Mouse (Mus musculus) forebrain, embryonic 11.5 days (tissue): ENCODE measurements around the gene Neu2. TPM values are rescaled to one million over a fixed set of nuclear protein-coding genes. Genes with fewer than 3 reads are reported as not detected.
"Not testable (repeated sequence)": the region's sequence is repeated elsewhere in the genome, so short reads cannot be mapped to it uniquely, and the experiment has no call there.

Experiments
- ATAC-seq: fragments of 200-750 bp; cut with Nextera tagmentation; replicated peaks from 2 replicates; pipeline ENCODE4 v1.8.0; 2017; ENCODE audit warnings: moderate TSS enrichment; ENCODE audit not compliant: low FRiP score
- DNase-seq: peaks from one replicate; pipeline ENCODE4 v3.0.0-alpha.2; 2017; ENCODE audit warnings: low spot score
- H3K27ac ChIP-seq: fragments of 300-500 bp; sonication (generic); 2 replicates; pipeline ENCODE4 v1.5.1; 2014; ENCODE audit warnings: low read depth, low read length
- H3K27me3 ChIP-seq: fragments of 300-500 bp; sonication (generic); 2 replicates; pipeline ENCODE4 v1.6.1; 2014; ENCODE audit warnings: mild to moderate bottlenecking, low read length, mixed read lengths; ENCODE audit not compliant: control insufficient read depth, insufficient read depth
- H3K36me3 ChIP-seq: fragments of 300-500 bp; sonication (generic); 2 replicates; pipeline ENCODE4 v1.6.1; 2014; ENCODE audit warnings: mild to moderate bottlenecking, low read length, moderate library complexity, mixed read lengths; ENCODE audit not compliant: control insufficient read depth, insufficient read depth
- H3K4me1 ChIP-seq: fragments of 300-500 bp; sonication (generic); replicated peaks from 2 replicates; pipeline ENCODE4 v1.6.1; 2014; ENCODE audit warnings: low read length, mixed read lengths; ENCODE audit not compliant: control insufficient read depth, insufficient read depth
- H3K4me2 ChIP-seq: fragments of 300-500 bp; sonication (generic); 2 replicates; pipeline ENCODE4 v1.6.1; 2014; ENCODE audit warnings: low read depth, mild to moderate bottlenecking, low read length, moderate library complexity, mixed read lengths; ENCODE audit not compliant: severe bottlenecking
- H3K4me3 ChIP-seq: fragments of 300-500 bp; sonication (generic); 2 replicates; pipeline ENCODE4 v1.5.1; 2014; ENCODE audit warnings: low read depth, low read length
- H3K9ac ChIP-seq: fragments of 300-500 bp; sonication (generic); 2 replicates; pipeline ENCODE4 v1.6.1; 2014; ENCODE audit warnings: low read length
- H3K9me3 ChIP-seq: fragments of 300-500 bp; sonication (generic); 2 replicates; pipeline ENCODE4 v1.6.1; 2016; ENCODE audit warnings: low read length, mixed read lengths; ENCODE audit not compliant: control insufficient read depth
- WGBS: fragments of 180-500 bp; shearing (Covaris S2); extraction: QIAGEN DNeasy Blood & Tissue Kit; methylation state at CpG from one replicate; pipeline ENCODE4 v1.1.7; 2014; 5-methylcytosine and 5-hydroxymethylcytosine counted together
- polyA plus RNA-seq: library from polyadenylated mRNA; unstranded; fragments of >200 nt; fragmentation: Nextera tagmentation; extraction: Ambion mirVana; gene quantifications from 2 replicates; pipeline ENCODE4 v1.2.1, GENCODE M21; 2014

The Neu2 gene
- not detected in 2 replicates for polyA plus RNA-seq

- DNase-seq = peak; percentile 55
Observed at GRCm38 (mm10) chr1:87509561-87510165, at the start of gene Neu2. Gene Neu2, plus strand, starts transcription at chr1:87509889.

GRCm38 (mm10) chr1:87467469-87467868 lies 42.2 kb upstream of the Neu2 start:
- no peaks in the 10 kb centered on the region for H3K9me3 ChIP-seq
- no peak for ATAC-seq
- H3K4me2 ChIP-seq = no peak overlapping the region
- no peaks in the 10 kb centered on the region for H3K36me3 ChIP-seq
- no peak for DNase-seq
- no peak overlapping the region for H3K9ac ChIP-seq
- 79% methylated on average over 9 of the region's 9 CpGs for whole genome bisulfite sequencing
- no peaks in the 10 kb centered on the region for H3K27me3 ChIP-seq
- no peak overlapping the region for H3K4me3 ChIP-seq
- no peak overlapping the region for H3K27ac ChIP-seq
- H3K4me1 ChIP-seq = no peaks in the 10 kb centered on the region

More at GRCm38 (mm10) chr1:87509561-87510165, at the start of gene Neu2:
- H3K36me3 ChIP-seq = no peaks in the 10 kb centered on the region
- peak within 1 kb of the TSS; percentile 69 for H3K4me3 ChIP-seq
- peak; percentile 30 for ATAC-seq
- H3K9ac ChIP-seq = peak within 1 kb of the TSS; percentile 63
- peaks cover 5% of the 10 kb centered on the region; the same call in 1 of the 2 replicates for H3K4me1 ChIP-seq
- no peak within 1 kb of the TSS for H3K27ac ChIP-seq
- peak within 1 kb of the TSS; percentile 99 for H3K4me2 ChIP-seq
- peaks cover 28% of the 10 kb centered on the region for H3K27me3 ChIP-seq
- under 1% methylated on average over 55 of the region's 56 CpGs for WGBS
- H3K9me3 ChIP-seq = no peaks in the 10 kb centered on the region

DNA sequence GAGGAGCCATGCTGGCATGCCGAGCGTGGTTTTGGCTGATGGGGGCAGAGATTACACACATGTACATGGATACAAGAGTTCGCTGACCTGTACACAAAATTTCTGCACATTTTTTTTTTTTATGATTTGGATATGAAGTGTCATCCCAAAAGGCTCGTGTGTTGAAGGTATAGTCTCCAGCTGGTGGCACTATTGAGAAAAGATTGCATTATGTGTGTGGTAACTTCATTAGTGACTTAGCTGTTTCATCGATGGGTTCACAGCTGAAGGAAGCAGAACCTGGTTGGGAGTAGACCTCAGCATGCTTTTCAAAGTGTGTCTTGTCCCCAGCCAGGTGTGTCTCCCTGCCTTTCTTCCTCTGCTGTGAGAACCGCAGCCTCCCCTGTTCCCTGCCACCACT lies 41.4 kb upstream of the Neu2 start:
- H3K4me1 ChIP-seq = no peaks in the 10 kb centered on the region
- no peaks in the 10 kb centered on the region for H3K27me3 ChIP-seq
- H3K36me3 ChIP-seq = no peaks in the 10 kb centered on the region
- DNase-seq (no peak), ATAC-seq (no peak)
- H3K9ac ChIP-seq = no peak overlapping the region
- 81% methylated on average over 6 of the region's 6 CpGs for WGBS
- no peaks in the 10 kb centered on the region for H3K9me3 ChIP-seq
- no peak overlapping the region for H3K4me3 ChIP-seq
- H3K27ac ChIP-seq = no peak overlapping the region
- no peak overlapping the region for H3K4me2 ChIP-seq

GRCm38 (mm10) chr1:87469971-87470370 lies 39.7 kb upstream of the Neu2 start, which contains the start of gene Snorc:
Gene Snorc, plus strand, starts transcription at chr1:87470271.
- not testable (repeated sequence) for ATAC-seq
- WGBS = 27% methylated on average over 9 of the region's 10 CpGs

DNA sequence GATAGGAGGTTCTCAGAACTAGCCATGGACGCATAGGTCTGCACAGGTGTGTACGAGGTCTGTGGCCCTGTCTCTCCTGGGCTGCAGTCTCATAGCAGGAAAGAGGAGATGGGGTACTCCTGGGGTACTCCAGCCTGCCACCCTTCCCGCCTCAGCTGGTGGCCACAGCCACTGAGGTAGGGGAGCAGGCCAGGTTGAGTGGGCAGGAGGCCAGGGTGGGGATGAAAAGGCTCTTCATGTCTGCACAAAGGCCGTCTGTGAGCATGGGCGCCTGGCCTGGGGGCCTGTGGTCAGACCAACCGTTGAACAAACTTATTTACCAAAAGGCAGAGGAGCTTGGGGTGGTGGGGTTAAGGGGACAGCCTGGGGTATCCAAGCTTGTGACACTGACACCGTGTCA lies 37.8 kb upstream of the Neu2 start:
- H3K4me1 ChIP-seq = peaks cover 4% of the 10 kb centered on the region; the same call in 1 of the 2 replicates
- H3K27ac ChIP-seq = no peak overlapping the region
- ATAC-seq (no peak), DNase-seq (no peak)
- no peak overlapping the region for H3K4me2 ChIP-seq
- no peak overlapping the region for H3K9ac ChIP-seq
- H3K27me3 ChIP-seq = peaks cover 12% of the 10 kb centered on the region
- no peaks in the 10 kb centered on the region for H3K9me3 ChIP-seq
- no peak overlapping the region for H3K4me3 ChIP-seq
- no peaks in the 10 kb centered on the region for H3K36me3 ChIP-seq
- 72% methylated on average over 7 of the region's 7 CpGs for WGBS

More at GRCm38 (mm10) chr1:87469971-87470370, 39.7 kb upstream of the Neu2 start, which contains the start of gene Snorc:
- not testable (repeated sequence) for H3K36me3 ChIP-seq, H3K4me2 ChIP-seq, H3K4me1 ChIP-seq, H3K27ac ChIP-seq, H3K4me3 ChIP-seq, H3K27me3 ChIP-seq, DNase-seq, H3K9ac ChIP-seq, H3K9me3 ChIP-seq

- H3K9me3 ChIP-seq = no peaks in the 10 kb centered on the region
- peaks cover 4% of the 10 kb centered on the region; the same call in 1 of the 2 replicates for H3K4me1 ChIP-seq
- no peak overlapping the region for H3K4me2 ChIP-seq
- 88% methylated on average over 7 of the region's 7 CpGs for WGBS
- no peak for DNase-seq
- no peak overlapping the region for H3K4me3 ChIP-seq
- no peak overlapping the region for H3K27ac ChIP-seq
- H3K36me3 ChIP-seq = no peaks in the 10 kb centered on the region
- no peak for ATAC-seq
- H3K27me3 ChIP-seq = peaks cover 12% of the 10 kb centered on the region
- H3K9ac ChIP-seq = no peak overlapping the region
Observed at GRCm38 (mm10) chr1:87472576-87472975, 37.1 kb upstream of the Neu2 start.

GRCm38 (mm10) chr1:87475076-87475895 lies 34.4 kb upstream of the Neu2 start:
- Histone ChIP-seq H3K9ac (peak overlapping the region; percentile 55), H3K4me1 (peaks cover 4% of the 10 kb centered on the region; the same call in 1 of the 2 replicates), H3K36me3 (no peaks in the 10 kb centered on the region), H3K9me3 (no peaks in the 10 kb centered on the region), H3K27me3 (peaks cover 12% of the 10 kb centered on the region), H3K4me2 (peak overlapping the region; percentile 74), H3K27ac (no peak overlapping the region), H3K4me3 (peak overlapping the region; percentile 33)
- ATAC-seq (peak; percentile 44), DNase-seq (no peak)
- WGBS = 2% methylated on average over 40 of the region's 42 CpGs

GRCm38 (mm10) chr1:87482546-87482945 lies 27.1 kb upstream of the Neu2 start:
- H3K27ac ChIP-seq = no peak overlapping the region
- no peaks in the 10 kb centered on the region for H3K36me3 ChIP-seq
- H3K9ac ChIP-seq = no peak overlapping the region
- ATAC-seq = no peak
- no peak for DNase-seq
- WGBS = 86% methylated on average over 4 of the region's 4 CpGs
- no peaks in the 10 kb centered on the region for H3K9me3 ChIP-seq
- no peaks in the 10 kb centered on the region for H3K4me1 ChIP-seq
- H3K4me2 ChIP-seq = no peak overlapping the region
- no peaks in the 10 kb centered on the region for H3K27me3 ChIP-seq
- no peak overlapping the region for H3K4me3 ChIP-seq
